Mouse (Mus musculus) adrenal gland, postnatal 14 days (tissue): Measurements from ENCODE around the gene Tm7sf2. TPM values are rescaled to one million over a fixed set of nuclear protein-coding genes. Genes with fewer than 3 reads are reported as not detected.

ENCODE experiments used
- microRNA-seq, 2 experiments: library from miRNA; unstranded; fragments of <30 nt; microRNA quantifications; one replicate each; pipeline ENCODE4 v1.2.0; 2021
- total RNA-seq: library from RNA; stranded (reverse); gene quantifications from 2 replicates; pipeline ENCODE4 v1.2.3, GENCODE M21; 2021

The Tm7sf2 gene
- total RNA-seq, 1 experiment from 2014 or later: 19.3 TPM

Small RNAs within 50 kb of the gene (microRNA-seq; reads per million reads assigned to microRNA genes)
- gene Mir6988: 0.43 to 0.76 reads per million in 2 experiments

Other genes with a start within 250 kb of the Tm7sf2 start
- gene Frmd8, start 193.1 kb downstream of the Tm7sf2 start, total RNA-seq: 26.0 and 34.5 TPM in 2 replicates
- gene Slc25a45, start 190.6 kb downstream of the Tm7sf2 start, total RNA-seq: 14.7 and 16.5 TPM in 2 replicates
- gene Tigd3, start 174.2 kb downstream of the Tm7sf2 start, total RNA-seq: 1.4 and 1.7 TPM in 2 replicates
- 118 and 119 TPM in 2 replicates for gene Dpf2, start 155.4 kb downstream of the Tm7sf2 start, total RNA-seq
- 9.6 and 9.7 TPM in 2 replicates for gene Cdc42ep2, start 143.6 kb downstream of the Tm7sf2 start, total RNA-seq
- gene Pola2, start 104.2 kb downstream of the Tm7sf2 start, total RNA-seq: 24.6 and 28.4 TPM in 2 replicates
- not detected in 2 replicates for gene Slc22a20, start 82.2 kb downstream of the Tm7sf2 start, total RNA-seq
- 28.5 and 41.5 TPM in 2 replicates for gene Capn1, start 52.5 kb downstream of the Tm7sf2 start, total RNA-seq
- gene Syvn1, start 21.8 kb downstream of the Tm7sf2 start, total RNA-seq: 53.2 and 54.8 TPM in 2 replicates
- 59.7 and 68.2 TPM in 2 replicates for gene Mrpl49, start 10.6 kb downstream of the Tm7sf2 start, total RNA-seq
- gene Fau, start 10.5 kb downstream of the Tm7sf2 start, total RNA-seq: 956 and 1,133 TPM in 2 replicates
- gene Znhit2, start 7.2 kb downstream of the Tm7sf2 start, total RNA-seq: 24.9 and 25.3 TPM in 2 replicates
- 44.9 and 47.9 TPM in 2 replicates for gene Vps51, start 8.9 kb upstream of the Tm7sf2 start, total RNA-seq
- gene Tmem262, start 11.7 kb upstream of the Tm7sf2 start, total RNA-seq: not detected in 2 replicates
- not detected in 2 replicates for gene Gm28374, start 13.9 kb upstream of the Tm7sf2 start, total RNA-seq
- gene Zfpl1, start 16.6 kb upstream of the Tm7sf2 start, total RNA-seq: 31.0 and 33.5 TPM in 2 replicates
- 5.5 and 5.7 TPM in 2 replicates for gene Cdca5, start 16.6 kb upstream of the Tm7sf2 start, total RNA-seq
- 0.56 and 0.60 TPM in 2 replicates for gene AC131692.1, start 26.0 kb upstream of the Tm7sf2 start, total RNA-seq
- gene Naaladl1, start 37.4 kb upstream of the Tm7sf2 start, total RNA-seq: 0.33 TPM in 1 of 2 replicates, not detected in the other
- gene Sac3d1, start 50.3 kb upstream of the Tm7sf2 start, total RNA-seq: 12.9 and 15.4 TPM in 2 replicates
- 21.7 and 23.6 TPM in 2 replicates for gene Snx15, start 59.9 kb upstream of the Tm7sf2 start, total RNA-seq
- 0.52 and 1.5 TPM in 2 replicates for gene Batf2, start 72.6 kb upstream of the Tm7sf2 start, total RNA-seq
- gene Arl2, start 73.2 kb upstream of the Tm7sf2 start, total RNA-seq: 61.2 and 61.5 TPM in 2 replicates
- 1.0 and 1.2 TPM in 2 replicates for gene Majin, start 116.0 kb upstream of the Tm7sf2 start, total RNA-seq
- gene Gpha2, start 158.0 kb upstream of the Tm7sf2 start, total RNA-seq: 19.6 and 20.2 TPM in 2 replicates
- 64.8 and 67.0 TPM in 2 replicates for gene Ppp2r5b, start 167.5 kb upstream of the Tm7sf2 start, total RNA-seq
- 27.5 and 30.6 TPM in 2 replicates for gene Atg2a, start 173.3 kb upstream of the Tm7sf2 start, total RNA-seq
- gene Ehd1, start 208.4 kb upstream of the Tm7sf2 start, total RNA-seq: 116 and 118 TPM in 2 replicates
- 9.9 and 11.5 TPM in 2 replicates for gene Cdc42bpg, start 238.1 kb upstream of the Tm7sf2 start, total RNA-seq